Mouse (Mus musculus): Measurements from ENCODE around the gene Tenm3.
A peak's percentile ranks its signal among the peaks of the same experiment; 100 is the strongest.

Gene Tenm3

GRCm38 (mm10) chr8:48511137-48511536 is 332.6 kb downstream of the Tenm3 start:
- no peak for DNase-seq

- no peak for DNase-seq
These were observed 334.8 kb downstream of the Tenm3 start for GRCm38 (mm10) chr8:48508641-48509599.

- no peak for DNase-seq
These were observed 335.8 kb downstream of the Tenm3 start for GRCm38 (mm10) chr8:48507719-48508501.

- peak; percentile 3 for DNase-seq
These were observed 351.3 kb downstream of the Tenm3 start for GRCm38 (mm10) chr8:48492491-48492890.

GRCm38 (mm10) chr8:48490635-48491165 is 353.1 kb downstream of the Tenm3 start:
- DNase-seq = no peak

GRCm38 (mm10) chr8:48489936-48490634 is 353.7 kb downstream of the Tenm3 start:
- DNase-seq = no peak

- DNase-seq = no peak
These were observed 354.3 kb downstream of the Tenm3 start for GRCm38 (mm10) chr8:48489417-48489816.

GRCm38 (mm10) chr8:48488809-48489208 is 354.9 kb downstream of the Tenm3 start:
- no peak for DNase-seq

- no peak for DNase-seq
These were observed 359.6 kb downstream of the Tenm3 start for GRCm38 (mm10) chr8:48484143-48484542.

GRCm38 (mm10) chr8:48481709-48482671 is 361.8 kb downstream of the Tenm3 start:
- DNase-seq = peak; percentile 28

GRCm38 (mm10) chr8:48477371-48477935 is 366.3 kb downstream of the Tenm3 start:
- no peak for DNase-seq

GRCm38 (mm10) chr8:48476896-48477295 is 366.9 kb downstream of the Tenm3 start:
- no peak for DNase-seq

GRCm38 (mm10) chr8:48467633-48468032 is 376.1 kb downstream of the Tenm3 start:
- no peak for DNase-seq

- DNase-seq = peak; percentile 42
These were observed 385.4 kb downstream of the Tenm3 start for GRCm38 (mm10) chr8:48458373-48458772.

- DNase-seq = no peak
These were observed 387.2 kb downstream of the Tenm3 start for GRCm38 (mm10) chr8:48456328-48457124.

GRCm38 (mm10) chr8:48451247-48451635 is 392.5 kb downstream of the Tenm3 start:
- DNase-seq = no peak

- no peak for DNase-seq
These were observed 393.1 kb downstream of the Tenm3 start for GRCm38 (mm10) chr8:48450397-48451246.

GRCm38 (mm10) chr8:48449625-48450024 is 394.1 kb downstream of the Tenm3 start:
- no peak for DNase-seq

GRCm38 (mm10) chr8:48445690-48446089 is 398.1 kb downstream of the Tenm3 start:
- DNase-seq = no peak
